Mouse (Mus musculus) neural tube, embryonic 14.5 days (tissue): ENCODE measurements around the gene Depp1. TPM values are rescaled to one million over a fixed set of nuclear protein-coding genes. Genes with fewer than 3 reads are reported as not detected.

Experiments
- ATAC-seq: fragments of 200-750 bp; cut with Nextera tagmentation; 2 replicates; pipeline ENCODE4 v1.8.0; 2017; ENCODE audit warnings: low read depth, mild to moderate bottlenecking, moderate TSS enrichment, moderate library complexity
- H3K27ac ChIP-seq: fragments of 300-500 bp; sonication (generic); 2 replicates; pipeline ENCODE4 v1.5.1; 2014; ENCODE audit warnings: low read depth, mild to moderate bottlenecking, control low read depth, low read length, moderate library complexity, mixed read lengths
- H3K27me3 ChIP-seq: fragments of 300-500 bp; sonication (generic); 2 replicates; pipeline ENCODE4 v1.6.1; 2014; ENCODE audit warnings: low read length; ENCODE audit not compliant: control insufficient read depth, insufficient read depth
- H3K36me3 ChIP-seq: fragments of 300-500 bp; sonication (generic); 2 replicates; pipeline ENCODE4 v1.6.1; 2014; ENCODE audit warnings: low read length, mixed read lengths; ENCODE audit not compliant: control insufficient read depth, insufficient read depth
- H3K4me1 ChIP-seq: fragments of 300-500 bp; sonication (generic); 2 replicates; pipeline ENCODE4 v1.6.1; 2014; ENCODE audit warnings: low read length; ENCODE audit not compliant: control insufficient read depth, insufficient read depth
- H3K4me2 ChIP-seq: fragments of 300-500 bp; sonication (generic); 2 replicates; pipeline ENCODE4 v1.6.1; 2014; ENCODE audit warnings: mild to moderate bottlenecking, low read depth, low read length, control low read depth
- H3K4me3 ChIP-seq: fragments of 300-500 bp; sonication (generic); 2 replicates; pipeline ENCODE4 v1.5.1; 2014; ENCODE audit warnings: low read depth, low read length, control low read depth, mixed read lengths
- H3K9ac ChIP-seq: fragments of 300-500 bp; sonication (generic); replicated peaks from 2 replicates; pipeline ENCODE4 v1.6.1; 2014; ENCODE audit warnings: low read depth, mild to moderate bottlenecking, control low read depth, low read length, mixed read lengths
- H3K9me3 ChIP-seq: fragments of 300-500 bp; sonication (generic); 2 replicates; pipeline ENCODE4 v1.6.1; 2016; ENCODE audit warnings: low read length; ENCODE audit not compliant: control insufficient read depth
- WGBS: fragments of 180-500 bp; shearing (Covaris S2); extraction: QIAGEN DNeasy Blood & Tissue Kit; methylation state at CpG from one replicate; pipeline ENCODE4 v1.1.7; 2014; 5-methylcytosine and 5-hydroxymethylcytosine counted together
- polyA plus RNA-seq: library from polyadenylated mRNA; unstranded; fragments of >200 nt; fragmentation: Nextera tagmentation; extraction: Ambion mirVana; gene quantifications from 2 replicates; pipeline ENCODE4 v1.2.1, GENCODE M21; 2014

Gene Depp1
- polyA plus RNA-seq, 1 experiment from 2014 or later: 6.9 TPM

DNA sequence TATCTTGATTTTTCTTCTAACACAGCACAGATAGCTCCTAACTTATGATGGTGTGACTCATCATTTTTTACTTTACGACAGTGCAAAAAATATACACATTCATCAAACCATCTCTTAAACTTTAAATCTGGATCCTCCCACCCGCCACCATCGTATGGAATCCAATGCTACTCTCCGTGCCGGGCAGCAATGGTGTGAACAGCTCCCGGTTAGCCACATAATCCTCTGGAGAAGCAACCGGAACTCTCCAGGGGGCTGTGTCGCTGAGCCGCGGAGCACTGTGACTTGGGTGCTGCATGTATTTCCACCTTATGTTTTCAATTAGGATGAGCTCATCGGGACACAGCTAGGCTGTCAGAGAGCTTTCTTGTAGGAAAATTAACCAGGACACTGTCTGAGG lies 7.5 kb upstream of the Depp1 start:
- no peaks in the 10 kb centered on the region for H3K4me1 ChIP-seq
- no peaks in the 10 kb centered on the region for H3K36me3 ChIP-seq
- H3K4me2 ChIP-seq: no peak overlapping the region
- 90% methylated on average over 11 of the region's 11 CpGs for WGBS
- no peak for ATAC-seq
- H3K4me3 ChIP-seq: no peak overlapping the region
- no peaks in the 10 kb centered on the region for H3K9me3 ChIP-seq
- no peak overlapping the region for H3K27ac ChIP-seq
- no peaks in the 10 kb centered on the region for H3K27me3 ChIP-seq
- no peak overlapping the region for H3K9ac ChIP-seq

DNA sequence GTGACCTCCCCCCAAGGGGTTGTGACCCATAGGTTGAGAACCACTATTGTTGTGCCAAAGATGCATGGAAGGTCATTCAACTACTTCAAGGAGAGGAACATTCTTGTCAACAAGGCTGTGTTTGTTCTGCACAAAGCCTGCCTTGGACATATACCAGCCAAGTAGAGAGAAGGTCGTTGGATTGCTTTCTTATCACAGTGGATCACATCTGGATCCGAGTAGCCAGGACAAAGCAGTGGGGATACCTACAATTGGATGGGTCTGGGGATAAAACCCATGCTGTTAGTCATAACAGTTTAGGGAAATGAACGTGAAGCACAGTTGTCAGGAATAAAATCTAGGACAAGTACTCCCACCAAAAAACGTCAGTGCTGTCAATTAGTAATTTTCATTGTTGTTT lies 6.5 kb upstream of the Depp1 start:
- WGBS: 62% methylated on average over 4 of the region's 4 CpGs
- H3K9ac ChIP-seq: no peak overlapping the region
- H3K4me3 ChIP-seq: no peak overlapping the region
- no peak overlapping the region for H3K27ac ChIP-seq
- H3K4me2 ChIP-seq: no peak overlapping the region
- no peaks in the 10 kb centered on the region for H3K27me3 ChIP-seq
- H3K36me3 ChIP-seq: no peaks in the 10 kb centered on the region
- ATAC-seq: no peak
- no peaks in the 10 kb centered on the region for H3K4me1 ChIP-seq
- no peaks in the 10 kb centered on the region for H3K9me3 ChIP-seq

DNA sequence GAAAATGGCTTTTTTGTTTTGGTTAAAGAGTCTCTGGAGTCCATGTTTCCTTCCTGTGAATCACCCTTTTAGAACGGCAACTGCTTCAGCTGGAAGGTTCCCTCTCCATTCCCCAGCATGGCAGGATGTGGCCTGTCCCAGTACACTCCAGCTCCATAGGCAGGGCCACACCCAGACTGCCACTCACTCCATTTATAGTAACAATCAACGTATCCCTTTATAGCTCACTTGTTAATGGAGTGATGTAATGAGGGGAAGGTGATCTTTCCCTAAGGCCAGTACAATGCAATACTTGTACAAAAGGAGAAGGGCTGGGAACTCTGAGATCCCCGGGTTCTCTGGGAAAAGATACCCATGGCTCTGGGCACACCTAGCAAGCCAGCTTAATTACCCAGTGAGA lies 6.1 kb upstream of the Depp1 start:
- no peak overlapping the region for H3K4me3 ChIP-seq
- H3K27me3 ChIP-seq: no peaks in the 10 kb centered on the region
- no peaks in the 10 kb centered on the region for H3K4me1 ChIP-seq
- H3K36me3 ChIP-seq: no peaks in the 10 kb centered on the region
- H3K9ac ChIP-seq: no peak overlapping the region
- no peak overlapping the region for H3K4me2 ChIP-seq
- no peak for ATAC-seq
- no peak overlapping the region for H3K27ac ChIP-seq
- 62% methylated on average over 3 of the region's 3 CpGs for WGBS
- no peaks in the 10 kb centered on the region for H3K9me3 ChIP-seq

DNA sequence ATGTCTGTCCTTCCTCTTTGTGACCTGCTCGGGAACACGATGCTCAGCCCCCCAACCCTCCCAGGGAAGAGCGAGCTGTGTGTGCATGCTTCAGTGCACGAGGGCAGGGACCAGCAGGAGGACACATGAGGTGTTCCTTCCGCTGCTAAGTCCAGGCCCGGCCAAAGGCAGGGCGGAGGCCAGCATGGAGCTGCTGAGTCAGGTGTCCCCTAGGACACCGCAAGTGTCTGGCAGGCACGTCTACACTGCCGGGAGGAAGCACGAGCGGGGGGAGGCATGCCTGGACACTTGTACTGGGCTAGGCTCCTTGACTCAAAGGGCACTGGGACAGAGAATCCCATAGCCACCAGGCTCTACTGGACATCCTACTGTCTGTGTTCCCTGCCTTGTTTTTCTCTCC lies 2.6 kb upstream of the Depp1 start:
- Histone ChIP-seq H3K9ac (no peak overlapping the region), H3K27ac (no peak overlapping the region), H3K4me2 (no peak overlapping the region), H3K4me1 (no peaks in the 10 kb centered on the region), H3K36me3 (no peaks in the 10 kb centered on the region), H3K9me3 (no peaks in the 10 kb centered on the region), H3K27me3 (no peaks in the 10 kb centered on the region), H3K4me3 (no peak overlapping the region)
- no peak for ATAC-seq
- 88% methylated on average over 12 of the region's 12 CpGs for WGBS

DNA sequence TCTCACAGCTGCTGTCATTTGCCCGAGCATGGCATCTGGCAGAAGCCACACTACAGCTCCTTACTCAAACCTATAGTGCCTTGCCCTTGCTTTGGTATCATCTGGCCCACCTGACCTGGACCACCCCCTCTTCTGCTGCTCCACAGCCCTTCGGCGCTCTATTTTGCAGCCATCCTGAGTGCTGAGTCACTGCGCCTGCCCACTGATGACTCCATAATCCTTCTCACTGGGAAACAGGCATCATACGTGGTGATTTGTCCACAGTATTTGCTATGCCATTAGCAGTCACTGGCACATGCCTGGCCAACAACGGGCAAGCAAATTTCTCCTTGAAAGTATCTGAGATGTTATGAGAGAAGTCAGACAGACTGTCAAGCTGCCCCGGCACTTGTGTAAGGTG lies 598 bp upstream of the Depp1 start:
- H3K9me3 ChIP-seq: no peaks in the 10 kb centered on the region
- no peaks in the 10 kb centered on the region for H3K36me3 ChIP-seq
- no peaks in the 10 kb centered on the region for H3K27me3 ChIP-seq
- H3K27ac ChIP-seq: no peak overlapping the region
- WGBS: 93% methylated on average over 7 of the region's 7 CpGs
- H3K9ac ChIP-seq: no peak overlapping the region
- no peak for ATAC-seq
- no peak overlapping the region for H3K4me3 ChIP-seq
- no peak overlapping the region for H3K4me2 ChIP-seq
- H3K4me1 ChIP-seq: no peaks in the 10 kb centered on the region

DNA sequence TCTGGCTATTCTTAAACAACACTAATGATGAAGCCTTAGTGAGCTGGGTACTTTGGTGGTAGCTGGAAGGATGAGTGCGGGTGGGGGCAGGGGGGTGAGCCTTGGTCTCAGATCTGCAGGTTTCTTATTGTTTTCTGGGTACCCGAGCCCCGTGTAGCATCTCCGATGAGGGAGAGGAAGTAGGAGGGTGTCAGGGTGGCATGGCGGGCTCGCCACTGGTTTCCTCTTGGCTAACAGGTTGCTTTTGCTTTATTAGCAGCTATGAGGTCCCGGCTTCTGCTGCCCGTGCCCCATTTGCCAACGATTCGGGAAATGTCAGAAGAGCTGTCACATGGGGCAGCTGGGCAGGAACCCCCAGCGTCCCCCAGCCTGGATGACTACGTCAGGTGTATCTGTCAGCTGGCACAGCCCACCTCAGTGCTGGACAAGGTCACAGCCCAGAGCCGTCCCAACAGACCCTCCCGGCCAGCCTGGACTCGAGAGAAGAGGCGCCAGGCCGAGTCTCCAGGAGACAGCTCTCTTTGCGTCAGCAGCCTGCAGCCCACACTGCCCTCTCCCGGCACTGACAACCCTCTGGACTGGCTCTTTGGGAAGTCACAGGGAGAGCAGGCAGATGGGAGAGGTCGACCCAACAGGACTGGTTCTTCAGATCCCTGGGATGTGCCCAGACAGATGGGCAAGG lies 1.2 kb downstream of the Depp1 start:
- Histone ChIP-seq H3K27ac (no peak overlapping the region), H3K4me1 (no peaks in the 10 kb centered on the region), H3K4me2 (no peak overlapping the region), H3K36me3 (no peaks in the 10 kb centered on the region), H3K27me3 (no peaks in the 10 kb centered on the region), H3K9me3 (no peaks in the 10 kb centered on the region), H3K9ac (no peak overlapping the region), H3K4me3 (no peak overlapping the region)
- ATAC-seq: no peak
- 80% methylated on average over 20 of the region's 20 CpGs for WGBS

DNA sequence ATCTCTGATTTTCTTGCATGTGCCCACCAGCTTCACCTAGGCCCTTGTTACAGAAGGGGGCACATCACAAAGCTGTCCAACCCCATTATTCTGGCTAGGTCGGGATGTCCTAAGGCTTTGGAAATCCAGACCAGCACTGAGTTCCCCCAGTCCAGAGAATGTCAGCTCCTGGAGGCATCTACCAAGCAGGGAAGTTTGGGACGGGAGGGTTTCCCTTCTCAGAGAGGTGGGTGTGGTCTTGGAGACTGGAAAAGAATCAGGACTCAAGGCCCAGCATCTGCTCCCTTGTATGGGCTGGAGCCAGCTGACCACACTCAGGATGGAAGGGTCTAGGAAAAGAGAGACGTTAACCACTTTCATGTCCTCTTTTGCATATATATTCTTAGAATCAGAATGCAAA lies 2.8 kb downstream of the Depp1 start:
- no peak for ATAC-seq
- Histone ChIP-seq H3K27me3 (no peaks in the 10 kb centered on the region), H3K36me3 (no peaks in the 10 kb centered on the region), H3K27ac (no peak overlapping the region), H3K4me2 (no peak overlapping the region), H3K9me3 (no peaks in the 10 kb centered on the region), H3K4me1 (no peaks in the 10 kb centered on the region), H3K9ac (no peak overlapping the region), H3K4me3 (no peak overlapping the region)
- WGBS: 73% methylated on average over 3 of the region's 3 CpGs

DNA sequence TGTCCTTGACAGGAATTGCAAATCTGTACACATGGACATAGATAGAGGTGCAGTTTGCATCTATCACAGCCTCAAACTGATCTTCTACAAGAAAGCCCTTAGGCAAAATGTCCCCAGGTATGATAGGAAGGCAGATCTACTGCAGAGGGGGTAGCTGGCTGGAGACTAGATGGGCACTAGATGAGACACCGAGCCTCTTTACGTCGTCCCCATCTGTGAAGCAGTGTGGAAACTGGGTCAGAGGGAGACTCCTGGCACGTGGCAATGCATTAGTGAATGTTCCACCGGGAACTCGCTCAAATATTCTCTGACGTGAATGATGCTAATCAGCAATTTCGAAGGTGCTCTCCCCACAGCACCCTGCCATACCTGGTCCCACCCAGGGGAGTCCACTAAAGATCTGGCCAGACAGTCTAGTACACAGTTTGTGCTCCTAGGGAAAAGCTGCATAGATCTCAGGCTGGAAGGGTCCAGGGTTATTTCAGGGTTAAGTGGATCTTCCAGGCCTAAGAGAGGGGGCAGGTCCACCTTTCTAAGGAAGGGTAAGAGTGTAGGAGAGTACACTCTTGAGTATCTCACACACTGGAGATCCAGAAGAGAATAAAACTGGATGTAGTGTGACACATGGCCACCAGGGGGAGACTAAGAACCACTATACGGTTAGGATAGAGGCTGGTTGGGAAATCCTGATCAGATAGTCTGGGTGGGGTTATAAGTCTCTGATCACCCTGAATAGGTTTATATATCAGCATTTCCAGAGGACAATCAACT lies 3.5 kb downstream of the Depp1 start:
- no peak overlapping the region for H3K4me3 ChIP-seq
- no peaks in the 10 kb centered on the region for H3K9me3 ChIP-seq
- H3K27ac ChIP-seq: no peak overlapping the region
- H3K36me3 ChIP-seq: no peaks in the 10 kb centered on the region
- 65% methylated on average over 9 of the region's 9 CpGs for WGBS
- H3K4me1 ChIP-seq: no peaks in the 10 kb centered on the region
- H3K27me3 ChIP-seq: no peaks in the 10 kb centered on the region
- H3K9ac ChIP-seq: no peak overlapping the region
- peak; percentile 88 for ATAC-seq
- H3K4me2 ChIP-seq: no peak overlapping the region

DNA sequence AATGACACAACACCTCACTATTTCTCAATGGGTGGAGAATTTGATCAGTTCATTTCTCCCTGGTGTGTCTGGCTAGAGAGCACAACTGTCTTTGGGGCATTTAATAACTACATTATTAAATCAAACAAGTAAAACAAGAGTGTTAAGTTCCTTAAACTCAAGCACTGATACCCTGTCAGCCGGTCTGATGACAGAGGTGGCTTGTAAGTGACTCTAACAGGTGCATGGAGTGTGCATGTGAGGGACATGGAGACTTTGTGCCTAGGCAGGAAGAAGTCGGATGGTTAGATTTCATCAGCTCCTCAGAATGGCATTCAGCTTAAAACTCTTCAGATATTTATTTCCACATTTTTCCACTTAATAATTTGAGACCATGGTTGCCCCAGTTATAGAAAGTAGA lies 13.0 kb downstream of the Depp1 start:
- ATAC-seq: no peak
- no peaks in the 10 kb centered on the region for H3K4me1 ChIP-seq
- WGBS: 95% methylated on average over 2 of the region's 2 CpGs

More for the DNA sequence above, 13.0 kb downstream of the Depp1 start:
- Histone ChIP-seq H3K4me3 (no peak overlapping the region), H3K27me3 (no peaks in the 10 kb centered on the region), H3K4me2 (no peak overlapping the region), H3K27ac (no peak overlapping the region), H3K9me3 (no peaks in the 10 kb centered on the region), H3K36me3 (no peaks in the 10 kb centered on the region), H3K9ac (no peak overlapping the region)
